Mouse (Mus musculus): ENCODE data around the gene Gm572. TPM values are rescaled to one million over a fixed set of nuclear protein-coding genes. Genes with fewer than 3 reads are reported as not detected.

Gm572 gene
- polyA plus RNA-seq, 1 experiment from 2014 or later: not detected

- Histone ChIP-seq H3K4me1 (no peaks in the 10 kb centered on the region), H3K9ac (no peak overlapping the region), H3K27ac (no peak overlapping the region), H3K27me3 (no peaks in the 10 kb centered on the region), H3K4me2 (replicated peaks) (no peak overlapping the region), H3K36me3 (peaks cover 20% of the 10 kb centered on the region), H3K4me3 (no peak overlapping the region), H3K9me3 (no peaks in the 10 kb centered on the region)
- no peak for ATAC-seq (ENCODE audit: low FRiP score, low read depth)
- WGBS: 31% methylated on average over 5 of the region's 5 CpGs
These were observed 35.4 kb upstream of the Gm572 start for GRCm38 (mm10) chr4:148607758-148608157.

- WGBS: 81% methylated on average over 5 of the region's 5 CpGs
- Histone ChIP-seq H3K4me3 (no peak overlapping the region), H3K9ac (no peak overlapping the region), H3K27ac (no peak overlapping the region), H3K4me2 (replicated peaks) (no peak overlapping the region), H3K4me1 (peaks cover 9% of the 10 kb centered on the region; the same call in 1 of the 2 replicates), H3K9me3 (no peaks in the 10 kb centered on the region), H3K27me3 (no peaks in the 10 kb centered on the region), H3K36me3 (peaks cover 37% of the 10 kb centered on the region)
- ATAC-seq (ENCODE audit: low FRiP score, low read depth): no peak
These were observed 33.3 kb upstream of the Gm572 start for GRCm38 (mm10) chr4:148609805-148610204.

GRCm38 (mm10) chr4:148610631-148611364, 32.3 kb upstream of the Gm572 start:
- H3K27ac ChIP-seq: no peak overlapping the region
- H3K9me3 ChIP-seq: no peaks in the 10 kb centered on the region
- no peak overlapping the region for H3K4me3 ChIP-seq
- no peak overlapping the region for H3K9ac ChIP-seq
- no peak for ATAC-seq (ENCODE audit: low FRiP score, low read depth)
- H3K36me3 ChIP-seq: peaks cover 47% of the 10 kb centered on the region
- 73% methylated on average over 5 of the region's 5 CpGs for WGBS
- no peaks in the 10 kb centered on the region for H3K27me3 ChIP-seq
- H3K4me2 ChIP-seq (replicated peaks): no peak overlapping the region
- H3K4me1 ChIP-seq: peaks cover 9% of the 10 kb centered on the region; the same call in 1 of the 2 replicates

- Histone ChIP-seq H3K36me3 (peaks cover 58% of the 10 kb centered on the region), H3K27me3 (no peaks in the 10 kb centered on the region), H3K4me2 (replicated peaks) (no peak overlapping the region), H3K9me3 (no peaks in the 10 kb centered on the region), H3K9ac (no peak overlapping the region), H3K4me3 (no peak overlapping the region), H3K27ac (no peak overlapping the region), H3K4me1 (peaks cover 9% of the 10 kb centered on the region; the same call in 1 of the 2 replicates)
- no peak for ATAC-seq (ENCODE audit: low FRiP score, low read depth)
- WGBS: 60% methylated on average over 4 of the region's 4 CpGs
These were observed 30.6 kb upstream of the Gm572 start for GRCm38 (mm10) chr4:148612557-148612956.

- no peaks in the 10 kb centered on the region for H3K9me3 ChIP-seq
- 85% methylated on average over 9 of the region's 9 CpGs for WGBS
- no peak overlapping the region for H3K4me3 ChIP-seq
- no peaks in the 10 kb centered on the region for H3K27me3 ChIP-seq
- peaks cover 64% of the 10 kb centered on the region for H3K36me3 ChIP-seq
- no peak for ATAC-seq (ENCODE audit: low FRiP score, low read depth)
- no peak overlapping the region for H3K4me2 ChIP-seq (replicated peaks)
- H3K4me1 ChIP-seq: peaks cover 9% of the 10 kb centered on the region; the same call in 1 of the 2 replicates
- no peak overlapping the region for H3K9ac ChIP-seq
- H3K27ac ChIP-seq: no peak overlapping the region
These were observed 29.4 kb upstream of the Gm572 start for GRCm38 (mm10) chr4:148613738-148614137.

- H3K4me3 ChIP-seq: no peak overlapping the region
- 65% methylated on average over 1 of the region's 1 CpGs for WGBS
- H3K4me2 ChIP-seq (replicated peaks): no peak overlapping the region
- peaks cover 17% of the 10 kb centered on the region for H3K4me1 ChIP-seq
- no peak overlapping the region for H3K27ac ChIP-seq
- no peaks in the 10 kb centered on the region for H3K27me3 ChIP-seq
- no peak for ATAC-seq (ENCODE audit: low FRiP score, low read depth)
- H3K9me3 ChIP-seq: no peaks in the 10 kb centered on the region
- peaks cover 92% of the 10 kb centered on the region for H3K36me3 ChIP-seq
- H3K9ac ChIP-seq: no peak overlapping the region
These were observed 23.3 kb upstream of the Gm572 start for GRCm38 (mm10) chr4:148619805-148620204.

- Histone ChIP-seq H3K9ac (no peak overlapping the region), H3K4me1 (peaks cover 23% of the 10 kb centered on the region), H3K27ac (no peak overlapping the region), H3K36me3 (peaks cover 87% of the 10 kb centered on the region), H3K9me3 (no peaks in the 10 kb centered on the region), H3K4me2 (replicated peaks) (no peak overlapping the region), H3K4me3 (no peak overlapping the region), H3K27me3 (no peaks in the 10 kb centered on the region)
- whole genome bisulfite sequencing: 84% methylated on average over 1 of the region's 1 CpGs
- no peak for ATAC-seq (ENCODE audit: low FRiP score, low read depth)
These were observed 22.4 kb upstream of the Gm572 start for GRCm38 (mm10) chr4:148620718-148621117.

GRCm38 (mm10) chr4:148622485-148622884, 20.6 kb upstream of the Gm572 start:
- Histone ChIP-seq H3K4me2 (replicated peaks) (no peak overlapping the region), H3K9me3 (no peaks in the 10 kb centered on the region), H3K4me1 (peaks cover 23% of the 10 kb centered on the region), H3K36me3 (peaks cover 69% of the 10 kb centered on the region), H3K27me3 (no peaks in the 10 kb centered on the region), H3K9ac (no peak overlapping the region), H3K4me3 (no peak overlapping the region), H3K27ac (no peak overlapping the region)
- ATAC-seq (ENCODE audit: low FRiP score, low read depth): no peak
- WGBS: 95% methylated on average over 4 of the region's 4 CpGs

GRCm38 (mm10) chr4:148623609-148624008, 19.5 kb upstream of the Gm572 start:
- H3K4me1 ChIP-seq: peaks cover 23% of the 10 kb centered on the region
- H3K4me3 ChIP-seq: no peak overlapping the region
- H3K27ac ChIP-seq: no peak overlapping the region
- H3K36me3 ChIP-seq: peaks cover 63% of the 10 kb centered on the region
- H3K27me3 ChIP-seq: no peaks in the 10 kb centered on the region
- 91% methylated on average over 4 of the region's 4 CpGs for WGBS
- no peak overlapping the region for H3K9ac ChIP-seq
- no peak for ATAC-seq (ENCODE audit: low FRiP score, low read depth)
- H3K9me3 ChIP-seq: no peaks in the 10 kb centered on the region
- H3K4me2 ChIP-seq (replicated peaks): 0 out of 2 replicates have a peak overlapping the region, but pooled peaks have one; percentile 2

GRCm38 (mm10) chr4:148625010-148625409, 18.1 kb upstream of the Gm572 start:
- H3K9ac ChIP-seq: peak overlapping the region; percentile 99
- WGBS: 82% methylated on average over 10 of the region's 10 CpGs
- H3K4me1 ChIP-seq: peaks cover 23% of the 10 kb centered on the region
- no peak overlapping the region for H3K27ac ChIP-seq
- no peaks in the 10 kb centered on the region for H3K27me3 ChIP-seq
- peaks cover 49% of the 10 kb centered on the region for H3K36me3 ChIP-seq
- H3K4me2 ChIP-seq (replicated peaks): peak overlapping the region; percentile 86
- H3K4me3 ChIP-seq: peak overlapping the region; percentile 98
- no peaks in the 10 kb centered on the region for H3K9me3 ChIP-seq
- no peak for ATAC-seq (ENCODE audit: low FRiP score, low read depth)

GRCm38 (mm10) chr4:148625756-148626622, 17.1 kb upstream of the Gm572 start:
- under 1% methylated on average over 55 of the region's 57 CpGs for WGBS
- H3K4me2 ChIP-seq (replicated peaks): peak overlapping the region; percentile 86
- H3K4me1 ChIP-seq: peaks cover 23% of the 10 kb centered on the region
- H3K9me3 ChIP-seq: no peaks in the 10 kb centered on the region
- peak overlapping the region; percentile 98 for H3K4me3 ChIP-seq
- H3K27me3 ChIP-seq: no peaks in the 10 kb centered on the region
- peak; percentile 60 for ATAC-seq (ENCODE audit: low FRiP score, low read depth)
- peak overlapping the region; percentile 95 for H3K27ac ChIP-seq
- H3K9ac ChIP-seq: peak overlapping the region; percentile 99
- peaks cover 41% of the 10 kb centered on the region for H3K36me3 ChIP-seq

- WGBS: under 1% methylated on average over 51 of the region's 51 CpGs
- H3K4me1 ChIP-seq: peaks cover 21% of the 10 kb centered on the region
- peak; percentile 97 for ATAC-seq (ENCODE audit: low FRiP score, low read depth)
- no peaks in the 10 kb centered on the region for H3K9me3 ChIP-seq
- H3K4me3 ChIP-seq: peak within 1 kb of the TSS; percentile 98
- no peaks in the 10 kb centered on the region for H3K27me3 ChIP-seq
- H3K9ac ChIP-seq: peak within 1 kb of the TSS; percentile 99
- peak within 1 kb of the TSS; percentile 95 for H3K27ac ChIP-seq
- H3K4me2 ChIP-seq (replicated peaks): peak within 1 kb of the TSS; percentile 86
- H3K36me3 ChIP-seq: peaks cover 34% of the 10 kb centered on the region
These were observed 16.4 kb upstream of the Gm572 start, which contains the start of gene Tardbp for GRCm38 (mm10) chr4:148626623-148627185. TSS of gene Tardbp (minus strand) at chr4:148627019.

Data from limb, embryonic 13.5 days (tissue).